Mouse (Mus musculus): ENCODE measurements around the gene Eef1b2. TPM values are rescaled to one million over a fixed set of nuclear protein-coding genes. Genes with fewer than 3 reads are reported as not detected.

Gene Eef1b2
- polyA plus RNA-seq (2017; shearing (Covaris generic)), result 373 TPM

DNA sequence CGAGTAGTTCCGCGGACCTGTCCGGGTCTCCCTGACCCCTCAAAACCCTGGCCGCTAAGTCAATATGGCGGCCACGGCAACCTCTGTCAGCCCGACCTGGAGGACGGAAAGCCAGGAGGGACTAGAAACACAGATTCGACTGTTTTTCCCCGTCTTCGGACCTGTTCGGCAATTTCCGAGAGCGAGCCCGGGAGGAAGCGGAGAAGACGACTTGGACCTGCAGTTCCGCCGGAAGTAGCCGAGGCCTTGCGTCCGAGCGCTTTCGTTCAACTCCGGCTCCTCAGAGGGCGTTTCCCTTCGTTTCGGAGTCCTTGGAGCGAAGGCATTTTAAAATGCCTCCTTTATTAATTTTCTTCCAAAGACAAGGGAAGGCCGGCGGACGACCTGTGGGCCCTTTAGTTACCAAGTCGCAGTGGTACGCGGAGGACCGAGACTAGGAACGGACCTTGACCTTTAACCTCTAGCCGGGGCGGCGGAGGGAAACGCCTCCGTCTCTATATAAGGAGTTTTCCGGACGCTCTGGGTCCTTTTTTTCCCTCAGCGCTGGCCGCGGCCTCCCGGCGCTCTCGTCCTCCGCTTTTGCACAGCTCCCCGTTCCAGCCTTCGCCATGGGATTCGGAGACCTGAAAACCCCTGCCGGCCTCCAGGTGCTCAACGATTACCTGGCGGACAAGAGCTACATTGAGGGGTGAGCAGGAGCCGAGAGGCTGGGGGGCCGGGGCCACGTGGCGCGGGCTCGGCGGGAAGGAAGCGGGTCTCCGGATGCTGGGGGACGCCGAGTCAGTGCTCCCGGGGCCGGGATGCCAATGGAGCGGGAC lies at the start of gene Eef1b2, which contains the start of gene Ndufs1:
Gene Eef1b2, plus strand, starts transcription at position 222 of the 818 bp plus-strand sequence.
Gene Ndufs1, minus strand, starts transcription at position 230 of the 818 bp plus-strand sequence.

DNA sequence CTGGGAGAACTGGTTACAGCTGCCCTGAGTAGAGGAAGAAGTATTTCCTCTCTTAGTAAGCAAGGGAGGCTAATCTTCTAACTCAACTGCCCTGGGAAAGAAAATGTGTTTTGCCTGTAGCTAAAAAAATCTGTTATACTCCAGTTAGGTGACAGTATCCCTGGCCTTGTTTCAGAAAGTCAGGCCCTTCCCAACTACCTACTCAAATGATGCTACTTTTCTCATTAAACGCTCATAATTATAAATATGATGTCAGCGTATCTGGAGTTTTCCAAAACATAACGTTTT lies 37.6 kb downstream of the Eef1b2 start, which contains the start of gene Gpr1:
Gene Gpr1, minus strand, starts transcription at position 273 of the 288 bp plus-strand sequence.

Other genes starting within 250 kb of the Eef1b2 start
- 18.9 TPM for gene Ino80d, start 62.2 kb upstream of the Eef1b2 start, polyA plus RNA-seq (2017; shearing (Covaris generic))
- gene Ndufs1, start within 50 bp of the Eef1b2 start, polyA plus RNA-seq (2017; shearing (Covaris generic)), result 122 TPM
- gene Gpr1, start 37.7 kb downstream of the Eef1b2 start, polyA plus RNA-seq (2017; shearing (Covaris generic)), result not detected
- gene Zdbf2, start 96.4 kb downstream of the Eef1b2 start, polyA plus RNA-seq (2017; shearing (Covaris generic)), result 0.04 TPM

Measured in inflammation-experienced regulatory T-cells, adult 16 weeks (primary cell).